Mouse (Mus musculus) brain, embryonic 14.5 days (tissue): ENCODE measurements around the gene Phrf1. TPM values are rescaled to one million over a fixed set of nuclear protein-coding genes. Genes with fewer than 3 reads are reported as not detected.

Experiments used
- DNase-seq: peaks from one replicate; pipeline ENCODE4 v3.0.0-alpha.2; 2011; ENCODE audit warnings: low read depth
- CTCF ChIP-seq: fragments of 200-500 bp; IDR thresholded peaks from 2 replicates; pipeline ENCODE4 v1.5.1; 2012; ENCODE audit warnings: inconsistent platforms, mild to moderate bottlenecking, moderate library complexity, borderline replicate concordance; ENCODE audit not compliant: insufficient read depth, insufficient read length; ENCODE audit errors: extremely low read depth
- POLR2A ChIP-seq: fragments of 200-500 bp; IDR thresholded peaks from 2 replicates; pipeline ENCODE4 v1.6.1; 2012; ENCODE audit warnings: mild to moderate bottlenecking, inconsistent platforms, borderline replicate concordance; ENCODE audit not compliant: poor library complexity, insufficient read depth, insufficient read length, severe bottlenecking; ENCODE audit errors: extremely low read depth
- polyA plus RNA-seq: library from polyadenylated mRNA; depleted of rRNA; stranded (reverse); fragments of >200 nt; gene quantifications from 2 replicates; pipeline ENCODE4 v1.2.3, GENCODE M21; 2012; rRNA removed

The Phrf1 gene
- polyA plus RNA-seq, 1 experiment: 47.1 TPM

DNA sequence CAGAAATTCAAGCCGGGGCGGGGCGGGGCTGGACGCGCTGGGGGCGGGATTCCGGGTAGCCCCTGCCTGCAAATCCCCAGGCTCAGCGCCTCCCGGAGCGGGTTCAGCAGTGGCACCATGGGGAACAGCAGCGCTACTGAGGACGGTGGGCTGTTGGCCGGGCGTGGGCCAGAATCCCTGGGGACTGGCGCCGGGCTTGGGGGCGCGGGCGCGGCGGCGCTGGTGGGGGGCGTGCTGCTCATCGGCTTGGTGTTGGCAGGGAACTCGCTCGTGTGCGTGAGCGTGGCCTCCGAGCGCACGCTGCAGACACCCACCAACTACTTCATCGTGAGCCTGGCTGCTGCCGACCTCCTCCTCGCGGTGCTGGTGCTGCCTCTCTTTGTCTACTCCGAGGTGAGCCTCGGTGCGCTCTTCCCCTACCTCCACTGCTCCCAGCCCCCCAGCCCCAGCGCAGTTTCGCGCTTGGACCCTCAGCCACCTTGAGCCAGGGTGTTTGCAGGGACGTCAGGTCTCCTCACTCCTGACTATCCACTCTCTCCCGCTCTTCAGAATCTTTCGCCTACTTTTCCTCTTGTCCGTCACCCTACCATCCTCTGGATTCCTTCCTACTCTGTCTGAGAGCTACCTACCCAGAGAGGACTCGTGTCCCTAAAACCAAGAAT is 63.5 kb downstream of the Phrf1 start, which contains the start of gene Drd4:
TSS of gene Drd4 (plus strand) at position 86 of the 662 bp plus-strand sequence.
- DNase-seq: peak; percentile 64
- TF ChIP-seq POLR2A: no peak
- no peak for TF ChIP-seq CTCF

DNA sequence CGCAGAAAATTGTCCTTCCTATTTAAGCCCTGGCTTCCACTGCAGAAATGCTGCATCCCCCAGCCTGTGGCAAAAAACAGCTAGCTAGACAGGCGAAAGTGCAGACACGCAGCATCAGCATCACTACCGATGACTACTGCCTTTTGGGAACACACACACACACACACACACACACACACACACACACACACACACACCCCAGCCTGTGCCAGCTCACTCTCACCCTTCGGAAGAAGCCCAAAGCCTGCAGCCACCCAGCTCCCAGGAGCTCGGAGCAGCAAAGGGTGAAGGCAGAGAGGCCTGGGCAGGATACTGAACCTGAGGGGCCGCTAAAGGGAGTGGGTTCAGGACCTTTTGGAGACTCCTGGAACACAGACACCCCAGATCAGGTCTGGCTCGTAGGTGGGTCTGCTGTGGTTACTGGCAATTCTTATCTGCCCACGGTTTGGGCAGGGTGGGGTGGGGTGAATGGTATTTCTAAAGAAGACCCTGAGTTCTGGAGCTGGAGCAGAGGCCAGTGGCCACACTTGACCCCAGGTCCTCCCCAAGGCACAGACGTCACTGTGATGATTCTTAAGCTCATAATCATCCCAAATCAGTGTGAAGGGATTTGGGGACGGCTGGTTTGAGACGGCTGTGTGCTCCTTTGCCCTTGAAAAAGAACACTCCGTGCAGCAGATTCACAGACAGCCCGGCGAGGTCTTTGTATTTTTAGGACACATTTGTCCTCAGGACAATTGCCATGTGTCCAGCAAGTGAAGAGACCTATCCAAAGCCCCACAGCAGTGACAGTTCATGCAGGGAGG is 64.2 kb downstream of the Phrf1 start:
- DNase-seq: peak; percentile 28

DNA sequence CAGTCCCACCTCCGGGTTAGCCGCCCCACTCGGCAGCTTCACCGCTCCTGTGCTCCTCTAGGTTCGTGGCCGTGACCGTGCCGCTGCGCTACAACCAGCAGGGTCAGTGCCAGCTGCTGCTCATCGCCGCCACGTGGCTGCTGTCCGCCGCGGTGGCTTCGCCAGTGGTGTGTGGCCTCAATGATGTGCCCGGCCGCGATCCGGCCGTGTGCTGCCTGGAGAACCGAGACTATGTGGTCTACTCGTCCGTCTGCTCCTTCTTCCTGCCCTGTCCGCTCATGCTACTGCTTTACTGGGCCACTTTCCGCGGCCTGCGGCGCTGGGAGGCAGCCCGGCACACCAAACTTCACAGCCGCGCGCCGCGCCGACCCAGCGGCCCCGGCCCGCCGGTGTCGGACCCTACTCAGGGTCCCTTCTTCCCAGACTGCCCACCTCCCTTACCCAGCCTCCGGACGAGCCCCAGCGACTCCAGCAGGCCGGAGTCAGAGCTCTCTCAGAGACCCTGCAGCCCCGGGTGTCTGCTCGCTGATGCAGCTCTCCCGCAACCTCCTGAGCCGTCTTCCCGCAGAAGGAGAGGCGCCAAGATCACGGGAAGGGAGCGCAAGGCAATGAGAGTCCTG is 65.4 kb downstream of the Phrf1 start:
- TF ChIP-seq CTCF (peak; percentile 7; the same call in 1 of the 2 replicates), POLR2A (no peak)
- peak; percentile 19 for DNase-seq

More for the DNA sequence above, 64.2 kb downstream of the Phrf1 start:
- TF ChIP-seq POLR2A (no peak), CTCF (no peak)

DNA sequence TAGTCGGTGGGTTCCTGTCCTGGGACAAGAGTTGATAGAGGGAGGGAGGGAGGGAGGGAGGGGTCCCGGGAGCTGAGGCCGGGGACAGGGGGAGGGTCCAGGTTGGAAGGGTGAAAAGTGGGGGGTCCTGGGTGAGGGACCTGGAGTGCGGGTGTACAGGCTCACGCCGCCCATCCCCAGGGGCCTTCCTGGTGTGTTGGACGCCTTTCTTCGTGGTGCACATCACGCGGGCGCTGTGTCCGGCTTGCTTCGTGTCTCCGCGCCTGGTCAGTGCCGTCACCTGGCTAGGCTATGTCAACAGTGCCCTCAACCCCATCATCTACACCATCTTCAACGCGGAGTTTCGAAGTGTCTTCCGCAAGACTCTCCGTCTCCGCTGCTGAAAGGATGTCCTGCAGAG is 65.9 kb downstream of the Phrf1 start:
- no peak for DNase-seq
- TF ChIP-seq CTCF: no peak
- TF ChIP-seq POLR2A: no peak

DNA sequence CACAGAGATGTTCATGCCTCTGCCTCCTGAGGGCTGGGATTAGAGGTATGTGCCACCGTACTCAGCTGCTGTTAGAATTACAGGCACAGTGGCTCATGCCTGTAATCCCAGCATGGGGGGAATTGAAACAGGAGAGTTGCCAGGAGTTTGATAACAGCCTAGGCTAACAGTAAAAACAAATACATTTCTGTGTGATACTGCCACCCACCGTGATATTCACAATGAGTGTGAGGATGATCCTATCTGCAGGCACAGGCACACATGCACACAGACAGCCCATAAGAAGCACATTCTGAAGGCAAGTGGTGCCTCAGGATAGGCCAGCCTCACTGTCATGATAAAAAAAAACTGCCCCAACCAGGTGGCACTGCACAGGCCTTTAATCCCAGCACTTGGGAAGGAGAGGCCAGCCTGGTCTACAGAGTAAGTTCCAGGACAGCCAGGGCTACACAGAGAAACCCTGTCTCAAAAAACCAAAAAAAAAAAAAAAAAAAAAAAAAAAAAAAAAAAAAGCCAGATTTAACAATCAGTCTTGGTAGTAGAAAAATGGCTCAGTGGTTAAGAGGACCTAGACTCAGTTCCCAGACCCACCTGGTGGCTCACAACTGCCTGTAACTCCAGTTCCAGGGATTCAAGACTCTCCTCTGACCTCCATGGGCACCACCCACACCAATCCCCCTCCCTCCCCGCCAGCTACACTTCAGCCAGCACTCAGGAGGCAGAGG is 69.5 kb downstream of the Phrf1 start:
- no peak for DNase-seq
- TF ChIP-seq POLR2A (no peak), CTCF (no peak)

DNA sequence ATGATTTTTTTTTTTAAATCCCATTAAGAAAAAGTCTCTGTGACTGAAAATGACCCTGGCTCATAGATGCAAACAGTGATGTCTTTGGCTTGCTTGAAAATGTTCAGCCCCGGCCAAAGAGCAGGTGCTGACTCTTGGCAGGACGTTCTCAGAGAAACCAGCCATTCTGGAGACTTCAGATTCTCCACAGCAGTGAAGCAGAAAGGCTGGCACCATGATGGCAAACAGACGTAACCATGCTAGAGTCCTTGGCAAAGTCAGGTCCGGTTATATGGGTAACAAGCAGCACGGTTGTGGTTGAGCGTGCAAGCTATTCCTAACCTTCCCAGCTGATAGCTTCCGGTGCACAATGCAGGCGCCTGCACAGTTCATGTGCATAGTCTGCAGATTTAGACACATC is 70.6 kb downstream of the Phrf1 start:
- no peak for TF ChIP-seq CTCF
- no peak for TF ChIP-seq POLR2A
- no peak for DNase-seq

DNA sequence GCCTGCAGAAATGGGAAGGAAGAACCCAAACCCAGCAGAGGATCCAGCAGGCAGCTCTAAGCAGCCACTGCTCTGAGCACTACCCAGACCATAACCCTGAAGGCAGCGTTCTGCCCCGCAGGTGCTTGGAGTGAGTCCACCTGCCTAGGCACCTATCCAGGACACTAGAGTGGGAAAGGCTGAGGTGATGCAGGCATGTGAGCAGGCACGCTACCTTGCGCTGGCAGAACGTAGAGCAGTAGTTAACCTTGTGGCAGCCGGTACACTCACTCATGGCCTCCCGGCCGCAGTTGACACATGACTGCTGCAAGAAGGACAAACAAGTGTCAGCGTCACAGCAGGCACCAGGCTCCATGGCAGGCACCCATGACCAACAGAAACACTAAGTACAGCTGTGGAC is 72.8 kb downstream of the Phrf1 start:
- no peak for TF ChIP-seq CTCF
- TF ChIP-seq POLR2A: no peak
- no peak for DNase-seq

DNA sequence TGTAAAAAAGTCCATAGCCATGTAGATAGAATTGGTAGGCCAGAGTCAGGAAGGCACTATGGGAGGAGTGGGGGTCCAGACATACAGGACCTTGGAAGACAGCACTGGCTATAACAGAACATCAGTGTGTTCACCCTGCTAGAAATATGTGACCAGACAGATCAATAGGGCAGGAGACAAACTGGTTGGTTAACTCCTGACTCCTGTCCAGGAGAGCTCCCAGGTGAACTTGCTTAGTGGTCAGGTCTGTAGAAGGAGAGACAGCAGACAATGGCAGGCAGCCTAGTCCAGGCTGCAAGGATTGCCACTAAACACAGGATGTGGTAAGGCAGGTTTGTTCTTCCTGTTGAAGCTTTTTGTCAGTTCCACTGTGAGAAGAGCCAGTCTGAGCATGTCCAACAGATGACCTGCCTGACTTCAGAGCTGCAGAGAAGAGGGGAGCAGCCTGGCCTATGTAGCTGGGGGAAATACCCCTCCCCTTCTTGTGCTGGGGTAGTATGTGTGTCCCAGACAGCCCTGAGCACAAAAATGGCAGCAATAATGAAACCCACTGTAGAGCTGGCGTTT is 74.2 kb downstream of the Phrf1 start:
- TF ChIP-seq CTCF (no peak), POLR2A (no peak)
- no peak for DNase-seq

DNA sequence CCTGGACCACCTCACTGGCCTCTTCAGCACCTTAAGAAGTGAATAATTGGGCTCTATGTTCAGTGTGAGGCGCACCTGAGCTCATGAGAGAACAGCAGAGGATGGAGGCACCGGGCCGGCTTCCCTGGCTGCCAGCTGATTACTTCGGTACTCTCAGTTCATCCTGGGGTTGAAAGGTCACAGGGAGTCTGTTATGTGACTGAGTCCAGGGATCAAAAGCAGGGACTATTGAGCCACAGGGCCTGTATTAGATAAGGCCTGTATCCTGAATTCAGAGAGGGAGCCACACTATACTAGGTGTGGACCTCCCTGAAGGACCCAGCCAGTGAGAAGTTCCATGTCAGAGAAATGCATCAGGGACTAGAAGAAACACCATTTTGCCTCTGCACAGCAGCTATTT is 76.0 kb downstream of the Phrf1 start:
- no peak for DNase-seq
- TF ChIP-seq POLR2A (no peak), CTCF (no peak)

Other genes starting within 250 kb of the Phrf1 start
- gene Ifitm3, start 218.0 kb upstream of the Phrf1 start, polyA plus RNA-seq: 13.0 and 26.1 TPM in 2 replicates
- gene Ifitm6, start 210.9 kb upstream of the Phrf1 start, polyA plus RNA-seq: 0.73 and 0.77 TPM in 2 replicates
- gene Gm17387, start 199.7 kb upstream of the Phrf1 start, polyA plus RNA-seq: not detected in 2 replicates
- 151 and 166 TPM in 2 replicates for gene B4galnt4, start 167.7 kb upstream of the Phrf1 start, polyA plus RNA-seq
- gene Pkp3, start 150.6 kb upstream of the Phrf1 start, polyA plus RNA-seq: 2.5 and 2.9 TPM in 2 replicates
- 1.8 and 2.1 TPM in 2 replicates for gene Sigirr, start 128.2 kb upstream of the Phrf1 start, polyA plus RNA-seq
- gene Ano9, start 111.0 kb upstream of the Phrf1 start, polyA plus RNA-seq: 0.44 and 1.4 TPM in 2 replicates
- gene Ptdss2, start 106.4 kb upstream of the Phrf1 start, polyA plus RNA-seq: 55.3 and 57.0 TPM in 2 replicates
- 35.2 and 41.2 TPM in 2 replicates for gene Rnh1, start 55.9 kb upstream of the Phrf1 start, polyA plus RNA-seq
- gene Hras, start 34.8 kb upstream of the Phrf1 start, polyA plus RNA-seq: 150 and 154 TPM in 2 replicates
- 19.8 and 22.8 TPM in 2 replicates for gene Lrrc56, start 34.6 kb upstream of the Phrf1 start, polyA plus RNA-seq
- gene Lmntd2, start 14.7 kb upstream of the Phrf1 start, polyA plus RNA-seq: 3.1 and 4.9 TPM in 2 replicates
- 25.0 and 39.3 TPM in 2 replicates for gene Rassf7, start 12.9 kb upstream of the Phrf1 start, polyA plus RNA-seq
- 1.3 and 1.6 TPM in 2 replicates for gene Irf7, start 37.7 kb downstream of the Phrf1 start, polyA plus RNA-seq
- 0.04 and 0.06 TPM in 2 replicates for gene Cdhr5, start 48.0 kb downstream of the Phrf1 start, polyA plus RNA-seq
- 2.4 and 3.8 TPM in 2 replicates for gene Sct, start 50.3 kb downstream of the Phrf1 start, polyA plus RNA-seq
- gene Drd4, start 63.2 kb downstream of the Phrf1 start, polyA plus RNA-seq: 1.2 and 1.4 TPM in 2 replicates
- gene Deaf1, start 98.9 kb downstream of the Phrf1 start, polyA plus RNA-seq: 43.3 and 82.1 TPM in 2 replicates
- 62.2 and 84.7 TPM in 2 replicates for gene Tmem80, start 99.0 kb downstream of the Phrf1 start, polyA plus RNA-seq
- 1.5 and 1.6 TPM in 2 replicates for gene Eps8l2, start 110.1 kb downstream of the Phrf1 start, polyA plus RNA-seq
- gene Taldo1, start 163.4 kb downstream of the Phrf1 start, polyA plus RNA-seq: 224 and 284 TPM in 2 replicates
- gene Gatd1, start 185.4 kb downstream of the Phrf1 start, polyA plus RNA-seq: 70.9 and 84.3 TPM in 2 replicates
- 24.3 and 54.4 TPM in 2 replicates for gene Cend1, start 200.7 kb downstream of the Phrf1 start, polyA plus RNA-seq
- 145 and 205 TPM in 2 replicates for gene Slc25a22, start 209.1 kb downstream of the Phrf1 start, polyA plus RNA-seq
- gene Pidd1, start 215.2 kb downstream of the Phrf1 start, polyA plus RNA-seq: 16.0 and 23.9 TPM in 2 replicates
- gene Rplp2, start 218.6 kb downstream of the Phrf1 start, polyA plus RNA-seq: 705 and 779 TPM in 2 replicates
- 19.3 and 19.8 TPM in 2 replicates for gene Pnpla2, start 226.4 kb downstream of the Phrf1 start, polyA plus RNA-seq
- gene Cracr2b, start 232.3 kb downstream of the Phrf1 start, polyA plus RNA-seq: 5.1 and 5.4 TPM in 2 replicates
- 99.7 and 130 TPM in 2 replicates for gene Cd151, start 238.6 kb downstream of the Phrf1 start, polyA plus RNA-seq
- 47.0 and 48.7 TPM in 2 replicates for gene Polr2l, start 246.3 kb downstream of the Phrf1 start, polyA plus RNA-seq
- gene Tspan4, start 246.5 kb downstream of the Phrf1 start, polyA plus RNA-seq: 43.8 and 44.2 TPM in 2 replicates